Mouse (Mus musculus): Measurements from ENCODE around the gene Sox21.

Sox21 gene

GRCm38 (mm10) chr14:118225061-118225743 lies 11.6 kb downstream of the Sox21 start:
- no peak for DNase-seq

- no peak for DNase-seq
Observed at GRCm38 (mm10) chr14:118220885-118221284, 15.9 kb downstream of the Sox21 start.

GRCm38 (mm10) chr14:118216826-118217225 lies 20.0 kb downstream of the Sox21 start:
- no peak for DNase-seq

- DNase-seq = no peak
Observed at GRCm38 (mm10) chr14:118212188-118212804, 24.5 kb downstream of the Sox21 start.

GRCm38 (mm10) chr14:118209642-118210041 lies 27.2 kb downstream of the Sox21 start:
- DNase-seq = peak; percentile 35

- no peak for DNase-seq
Observed at GRCm38 (mm10) chr14:118207347-118207746, 29.5 kb downstream of the Sox21 start.

GRCm38 (mm10) chr14:118203031-118203430 lies 33.8 kb downstream of the Sox21 start:
- DNase-seq = no peak

- DNase-seq = no peak
Observed at GRCm38 (mm10) chr14:118202006-118202405, 34.8 kb downstream of the Sox21 start.

- DNase-seq = no peak
Observed at GRCm38 (mm10) chr14:118200731-118201130, 36.1 kb downstream of the Sox21 start.

- DNase-seq = no peak
Observed at GRCm38 (mm10) chr14:118197063-118197462, 39.8 kb downstream of the Sox21 start.

GRCm38 (mm10) chr14:118194219-118194914 lies 42.5 kb downstream of the Sox21 start:
- no peak for DNase-seq

- DNase-seq = no peak
Observed at GRCm38 (mm10) chr14:118193663-118194062, 43.2 kb downstream of the Sox21 start.

- DNase-seq = no peak
Observed at GRCm38 (mm10) chr14:118193001-118193628, 43.7 kb downstream of the Sox21 start.

- no peak for DNase-seq
Observed at GRCm38 (mm10) chr14:118191442-118191841, 45.4 kb downstream of the Sox21 start.

All from right cerebral cortex, adult 18-20 months (tissue).